Mouse (Mus musculus) forebrain, embryonic 16.5 days (tissue): Measurements from ENCODE around the gene Rhebl1. TPM values are rescaled to one million over a fixed set of nuclear protein-coding genes. Genes with fewer than 3 reads are reported as not detected.

Source experiments
- ATAC-seq: fragments of 200-750 bp; cut with Nextera tagmentation; 2 replicates; pipeline ENCODE4 v1.8.0; 2017; ENCODE audit warnings: mild to moderate bottlenecking, moderate library complexity
- H3K27ac ChIP-seq: fragments of 300-500 bp; sonication (generic); 2 replicates; pipeline ENCODE4 v1.5.1; 2014; ENCODE audit warnings: low read length, control low read depth
- H3K27me3 ChIP-seq: fragments of 300-500 bp; sonication (generic); replicated peaks from 2 replicates; pipeline ENCODE4 v1.6.1; 2014; ENCODE audit warnings: low read length; ENCODE audit not compliant: control insufficient read depth, insufficient read depth
- H3K36me3 ChIP-seq: fragments of 300-500 bp; sonication (generic); 2 replicates; pipeline ENCODE4 v1.6.1; 2014; ENCODE audit not compliant: control insufficient read depth, insufficient read depth
- H3K4me1 ChIP-seq: fragments of 300-500 bp; sonication (generic); replicated peaks from 2 replicates; pipeline ENCODE4 v1.6.1; 2014; ENCODE audit warnings: low read length; ENCODE audit not compliant: control insufficient read depth, insufficient read depth
- H3K4me2 ChIP-seq: fragments of 300-500 bp; sonication (generic); 2 replicates; pipeline ENCODE4 v1.6.1; 2014; ENCODE audit warnings: mild to moderate bottlenecking, low read length, control low read depth
- H3K4me3 ChIP-seq: fragments of 300-500 bp; sonication (generic); replicated peaks from 2 replicates; pipeline ENCODE4 v1.5.1; 2014; ENCODE audit warnings: mild to moderate bottlenecking, low read length, control low read depth
- H3K9ac ChIP-seq: fragments of 300-500 bp; sonication (generic); replicated peaks from 2 replicates; pipeline ENCODE4 v1.6.1; 2014; ENCODE audit warnings: low read depth, low read length, control low read depth
- H3K9me3 ChIP-seq: fragments of 300-500 bp; sonication (generic); 2 replicates; pipeline ENCODE4 v1.6.1; 2016; ENCODE audit warnings: low read length; ENCODE audit not compliant: control insufficient read depth
- WGBS: fragments of 180-500 bp; shearing (Covaris S2); extraction: QIAGEN DNeasy Blood & Tissue Kit; methylation state at CpG from one replicate; pipeline ENCODE4 v1.1.7; 2014; 5-methylcytosine and 5-hydroxymethylcytosine counted together
- polyA plus RNA-seq: library from polyadenylated mRNA; unstranded; fragments of >200 nt; fragmentation: Nextera tagmentation; extraction: Ambion mirVana; gene quantifications from 2 replicates; pipeline ENCODE4 v1.2.1, GENCODE M21; 2015

Gene Rhebl1
- polyA plus RNA-seq, 1 experiment from 2014 or later = 52.7 TPM

GRCm38 (mm10) chr15:98883661-98884060, 10.7 kb downstream of the Rhebl1 start:
- H3K27me3 ChIP-seq = no peaks in the 10 kb centered on the region
- H3K9ac ChIP-seq = no peak overlapping the region
- H3K27ac ChIP-seq = no peak overlapping the region
- ATAC-seq = no peak
- H3K4me3 ChIP-seq = no peak overlapping the region
- no peaks in the 10 kb centered on the region for H3K36me3 ChIP-seq
- no peaks in the 10 kb centered on the region for H3K9me3 ChIP-seq
- peaks cover 18% of the 10 kb centered on the region for H3K4me1 ChIP-seq
- no peak overlapping the region for H3K4me2 ChIP-seq

- Histone ChIP-seq H3K27me3 (no peaks in the 10 kb centered on the region), H3K4me2 (peak overlapping the region; percentile 82), H3K36me3 (no peaks in the 10 kb centered on the region), H3K9ac (peak overlapping the region; percentile 42; the same call in 1 of the 2 replicates), H3K4me1 (peaks cover 18% of the 10 kb centered on the region), H3K4me3 (peak overlapping the region; percentile 88), H3K9me3 (no peaks in the 10 kb centered on the region), H3K27ac (peak overlapping the region; percentile 88)
- ATAC-seq = peak; percentile 43
- WGBS = 2% methylated on average over 5 of the region's 5 CpGs
Measured at GRCm38 (mm10) chr15:98881656-98882008, 12.7 kb downstream of the Rhebl1 start.

GRCm38 (mm10) chr15:98880978-98881655, 13.2 kb downstream of the Rhebl1 start:
- WGBS = under 1% methylated on average over 48 of the region's 48 CpGs
- peak overlapping the region; percentile 82 for H3K4me2 ChIP-seq
- H3K27ac ChIP-seq = peak overlapping the region; percentile 88
- peak overlapping the region; percentile 85 for H3K9ac ChIP-seq
- peak; percentile 98 for ATAC-seq
- H3K27me3 ChIP-seq = no peaks in the 10 kb centered on the region
- peak overlapping the region; percentile 88 for H3K4me3 ChIP-seq
- peaks cover 18% of the 10 kb centered on the region for H3K4me1 ChIP-seq
- no peaks in the 10 kb centered on the region for H3K36me3 ChIP-seq
- H3K9me3 ChIP-seq = no peaks in the 10 kb centered on the region

GRCm38 (mm10) chr15:98877331-98877730, 17.0 kb downstream of the Rhebl1 start:
- WGBS = 16% methylated on average over 3 of the region's 3 CpGs
- H3K4me1 ChIP-seq = peaks cover 22% of the 10 kb centered on the region

GRCm38 (mm10) chr15:98871916-98872888, 22.1 kb downstream of the Rhebl1 start:
- H3K4me2 ChIP-seq = peak overlapping the region; percentile 93
- H3K27me3 ChIP-seq = no peaks in the 10 kb centered on the region
- 1% methylated on average over 44 of the region's 51 CpGs for WGBS
- H3K36me3 ChIP-seq = no peaks in the 10 kb centered on the region
- peak; percentile 79 for ATAC-seq
- H3K27ac ChIP-seq = peak overlapping the region; percentile 98
- H3K9me3 ChIP-seq = no peaks in the 10 kb centered on the region
- H3K9ac ChIP-seq = peak overlapping the region; percentile 95
- H3K4me1 ChIP-seq = peaks cover 34% of the 10 kb centered on the region
- peak overlapping the region; percentile 98 for H3K4me3 ChIP-seq

More at GRCm38 (mm10) chr15:98877331-98877730, 17.0 kb downstream of the Rhebl1 start:
- ATAC-seq = no peak
- H3K36me3 ChIP-seq = no peaks in the 10 kb centered on the region
- H3K9ac ChIP-seq = no peak overlapping the region
- H3K27ac ChIP-seq = no peak overlapping the region
- H3K4me2 ChIP-seq = no peak overlapping the region
- H3K9me3 ChIP-seq = no peaks in the 10 kb centered on the region
- no peaks in the 10 kb centered on the region for H3K27me3 ChIP-seq
- no peak overlapping the region for H3K4me3 ChIP-seq

GRCm38 (mm10) chr15:98871070-98871915, 23.0 kb downstream of the Rhebl1 start, which contains the start of gene Kmt2d:
Kmt2d (minus strand) TSS chr15:98871204.
- peak within 1 kb of the TSS; percentile 98 for H3K27ac ChIP-seq

GRCm38 (mm10) chr15:98870179-98871069, 23.9 kb downstream of the Rhebl1 start:
- 0% methylated on average over 16 of the region's 16 CpGs for WGBS
- H3K4me2 ChIP-seq = peak overlapping the region; percentile 93
- no peaks in the 10 kb centered on the region for H3K27me3 ChIP-seq
- ATAC-seq = no peak
- peak overlapping the region; percentile 98; the same call in 1 of the 2 replicates for H3K27ac ChIP-seq
- peak overlapping the region; percentile 95 for H3K9ac ChIP-seq
- peak overlapping the region; percentile 98 for H3K4me3 ChIP-seq
- H3K36me3 ChIP-seq = peaks cover 6% of the 10 kb centered on the region; the same call in 1 of the 2 replicates
- peaks cover 40% of the 10 kb centered on the region for H3K4me1 ChIP-seq
- no peaks in the 10 kb centered on the region for H3K9me3 ChIP-seq

More at GRCm38 (mm10) chr15:98871070-98871915, 23.0 kb downstream of the Rhebl1 start, which contains the start of gene Kmt2d:
- ATAC-seq = peak; percentile 41
- peaks cover 40% of the 10 kb centered on the region for H3K4me1 ChIP-seq
- H3K4me2 ChIP-seq = peak within 1 kb of the TSS; percentile 93
- H3K36me3 ChIP-seq = peaks cover 2% of the 10 kb centered on the region; the same call in 1 of the 2 replicates
- no peaks in the 10 kb centered on the region for H3K27me3 ChIP-seq
- peak within 1 kb of the TSS; percentile 95 for H3K9ac ChIP-seq
- no peaks in the 10 kb centered on the region for H3K9me3 ChIP-seq
- under 1% methylated on average over 69 of the region's 94 CpGs for WGBS
- peak within 1 kb of the TSS; percentile 98 for H3K4me3 ChIP-seq
